Mouse (Mus musculus): ENCODE results near the gene Rtl1. TPM values are rescaled to one million over a fixed set of nuclear protein-coding genes. Genes with fewer than 3 reads are reported as not detected.
A peak's percentile ranks its signal among the peaks of the same experiment; 100 is the strongest.

The Rtl1 gene
- polyA plus RNA-seq, 1 experiment from 2014 or later, result 1.6 TPM

DNA sequence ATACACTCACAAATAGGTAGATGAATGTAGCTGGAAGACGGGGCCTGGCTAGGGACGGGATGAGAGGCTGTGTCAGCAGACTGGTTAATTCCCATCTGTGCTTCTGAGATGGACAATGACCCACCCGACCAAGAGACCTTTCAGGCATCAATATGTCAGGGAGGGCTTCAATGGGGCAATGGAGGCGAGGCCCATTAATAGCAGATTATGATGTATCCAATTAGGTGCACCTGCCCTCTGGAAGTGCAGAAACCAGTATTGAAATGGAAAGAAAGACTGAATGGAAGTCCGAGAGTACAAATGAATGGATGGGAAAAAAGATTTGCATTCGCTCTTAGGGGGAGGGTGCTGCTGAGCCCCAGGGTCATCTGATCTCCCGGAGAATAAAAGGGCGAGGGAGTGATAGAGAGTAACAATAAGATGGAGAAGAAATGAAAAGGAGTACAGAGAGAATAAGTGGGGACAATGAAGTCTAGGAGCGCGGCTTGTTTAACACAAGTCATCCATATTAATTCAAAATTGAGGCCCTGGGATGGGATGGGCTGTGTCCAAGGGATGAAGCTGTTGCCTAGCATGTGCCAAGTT lies 39.9 kb downstream of the Rtl1 start:
- Histone ChIP-seq H3K4me3 (no peak overlapping the region), H3K4me2 (replicated peaks) (no peak overlapping the region), H3K36me3 (peaks cover 49% of the 10 kb centered on the region), H3K9me3 (replicated peaks) (no peaks in the 10 kb centered on the region), H3K9ac (no peak overlapping the region), H3K4me1 (peaks cover 41% of the 10 kb centered on the region), H3K27me3 (no peaks in the 10 kb centered on the region), H3K27ac (peak overlapping the region; percentile 74)
- 0 out of 2 replicates have a peak, but pooled peaks have one; percentile 55 for ATAC-seq (ENCODE audit: low FRiP score)
- WGBS, result 41% methylated on average over 10 of the region's 10 CpGs

DNA sequence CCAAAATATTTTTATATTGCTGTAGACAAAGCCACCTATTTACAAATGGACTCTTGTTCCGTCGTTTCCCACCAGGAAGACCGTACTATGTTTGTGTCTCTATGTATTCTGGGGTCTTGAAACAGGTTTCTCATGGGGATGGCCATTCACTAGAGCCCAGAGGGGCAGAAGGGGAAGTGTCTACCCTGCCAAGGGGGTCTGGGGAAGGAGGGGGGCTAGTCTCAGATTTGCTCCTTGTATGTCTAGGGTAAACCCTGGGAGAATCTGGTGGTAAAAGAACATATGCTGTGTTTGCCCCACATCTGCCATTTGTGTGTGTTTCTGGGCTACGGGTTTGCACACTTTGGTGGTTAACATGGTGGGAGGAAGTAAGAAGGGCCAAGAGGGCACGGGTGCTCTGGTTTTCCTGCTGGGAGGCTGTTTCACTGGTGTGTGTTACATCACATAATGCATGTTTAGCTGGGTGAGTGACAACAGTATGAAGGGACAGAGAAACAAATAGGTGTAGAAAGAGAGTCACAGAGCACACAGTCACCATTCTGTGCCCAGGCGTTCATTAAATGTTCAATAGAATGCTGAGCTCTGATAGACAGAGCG lies 41.1 kb downstream of the Rtl1 start:
- Histone ChIP-seq H3K27me3 (no peaks in the 10 kb centered on the region), H3K9me3 (replicated peaks) (no peaks in the 10 kb centered on the region), H3K27ac (peak overlapping the region; percentile 74), H3K4me2 (replicated peaks) (no peak overlapping the region), H3K4me3 (no peak overlapping the region), H3K9ac (no peak overlapping the region), H3K4me1 (peaks cover 48% of the 10 kb centered on the region), H3K36me3 (peaks cover 56% of the 10 kb centered on the region)
- WGBS, result 60% methylated on average over 7 of the region's 7 CpGs
- ATAC-seq (ENCODE audit: low FRiP score), result no peak

GRCm38 (mm10) chr12:109558226-109558824 lies 41.8 kb downstream of the Rtl1 start:
- Histone ChIP-seq H3K9ac (no peak overlapping the region), H3K4me1 (peaks cover 51% of the 10 kb centered on the region), H3K27me3 (no peaks in the 10 kb centered on the region), H3K36me3 (peaks cover 55% of the 10 kb centered on the region), H3K4me3 (no peak overlapping the region), H3K9me3 (replicated peaks) (no peaks in the 10 kb centered on the region), H3K4me2 (replicated peaks) (no peak overlapping the region), H3K27ac (no peak overlapping the region)
- 43% methylated on average over 12 of the region's 12 CpGs for WGBS
- no peak; the same call in 1 of the 2 replicates for ATAC-seq (ENCODE audit: low FRiP score)

GRCm38 (mm10) chr12:109555837-109556409 lies 44.2 kb downstream of the Rtl1 start:
- peak overlapping the region; percentile 31; the same call in 1 of the 2 replicates for H3K27ac ChIP-seq
- peaks cover 59% of the 10 kb centered on the region for H3K4me1 ChIP-seq
- peaks cover 49% of the 10 kb centered on the region; the same call in 1 of the 2 replicates for H3K36me3 ChIP-seq
- ATAC-seq (ENCODE audit: low FRiP score), result no peak
- WGBS, result 52% methylated on average over 15 of the region's 15 CpGs
- H3K4me2 ChIP-seq (replicated peaks), result no peak overlapping the region
- H3K4me3 ChIP-seq, result no peak overlapping the region
- no peaks in the 10 kb centered on the region for H3K9me3 ChIP-seq (replicated peaks)
- no peaks in the 10 kb centered on the region for H3K27me3 ChIP-seq
- no peak overlapping the region for H3K9ac ChIP-seq

- 81% methylated on average over 1 of the region's 1 CpGs for WGBS
- Histone ChIP-seq H3K9me3 (replicated peaks) (no peaks in the 10 kb centered on the region), H3K4me1 (peaks cover 38% of the 10 kb centered on the region)
Measured at GRCm38 (mm10) chr12:109553568-109553967, 46.6 kb downstream of the Rtl1 start.

DNA sequence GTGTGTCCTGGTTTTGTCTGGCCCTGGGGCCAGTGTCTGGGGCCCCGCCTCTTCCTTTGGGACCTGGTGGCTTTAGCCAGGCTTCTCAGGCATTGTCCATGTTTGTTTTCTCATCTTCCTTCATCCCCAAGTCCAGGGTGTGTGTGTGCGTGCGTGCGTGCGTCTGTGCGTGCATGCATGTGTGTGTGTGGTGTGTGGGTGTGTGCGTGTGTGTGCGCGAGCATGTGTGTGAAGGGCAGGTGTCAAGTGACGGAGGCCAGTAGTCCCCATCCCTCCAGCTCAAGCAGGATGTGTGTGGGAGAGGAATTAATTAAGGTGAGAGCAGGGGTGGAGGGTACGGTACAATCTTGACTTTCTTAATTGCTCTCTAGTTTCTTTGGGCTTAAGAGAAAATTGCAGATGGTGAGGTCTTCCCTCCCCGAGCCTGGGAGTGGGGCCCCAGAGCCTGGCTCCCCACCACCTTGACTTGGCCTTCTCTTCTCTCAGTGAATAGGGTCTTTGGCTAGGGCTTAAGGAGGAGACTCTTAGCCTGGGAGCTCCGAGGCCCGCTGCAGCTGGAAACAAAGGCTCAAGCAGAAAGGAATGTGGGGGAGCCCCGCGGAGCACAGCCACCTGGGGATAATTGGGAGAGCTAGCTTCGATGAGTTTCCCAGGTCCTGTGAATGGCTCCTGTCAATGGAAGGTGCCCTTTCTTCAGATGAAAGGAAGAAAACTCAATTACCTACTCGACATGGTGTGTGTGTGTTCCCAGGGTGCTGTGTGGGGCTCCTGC lies 47.2 kb downstream of the Rtl1 start:
- Histone ChIP-seq H3K27me3 (no peaks in the 10 kb centered on the region), H3K4me1 (peaks cover 33% of the 10 kb centered on the region), H3K36me3 (peaks cover 68% of the 10 kb centered on the region), H3K4me3 (no peak overlapping the region), H3K4me2 (replicated peaks) (no peak overlapping the region), H3K9me3 (replicated peaks) (no peaks in the 10 kb centered on the region), H3K27ac (no peak overlapping the region), H3K9ac (no peak overlapping the region)
- 0 out of 2 replicates have a peak, but pooled peaks have one; percentile 3 for ATAC-seq (ENCODE audit: low FRiP score)
- WGBS, result 49% methylated on average over 18 of the region's 18 CpGs

More at GRCm38 (mm10) chr12:109553568-109553967, 46.6 kb downstream of the Rtl1 start:
- H3K27ac ChIP-seq, result no peak overlapping the region
- no peak overlapping the region for H3K4me2 ChIP-seq (replicated peaks)
- H3K36me3 ChIP-seq, result peaks cover 63% of the 10 kb centered on the region
- H3K27me3 ChIP-seq, result no peaks in the 10 kb centered on the region
- ATAC-seq (ENCODE audit: low FRiP score), result no peak
- no peak overlapping the region for H3K9ac ChIP-seq
- no peak overlapping the region for H3K4me3 ChIP-seq

DNA sequence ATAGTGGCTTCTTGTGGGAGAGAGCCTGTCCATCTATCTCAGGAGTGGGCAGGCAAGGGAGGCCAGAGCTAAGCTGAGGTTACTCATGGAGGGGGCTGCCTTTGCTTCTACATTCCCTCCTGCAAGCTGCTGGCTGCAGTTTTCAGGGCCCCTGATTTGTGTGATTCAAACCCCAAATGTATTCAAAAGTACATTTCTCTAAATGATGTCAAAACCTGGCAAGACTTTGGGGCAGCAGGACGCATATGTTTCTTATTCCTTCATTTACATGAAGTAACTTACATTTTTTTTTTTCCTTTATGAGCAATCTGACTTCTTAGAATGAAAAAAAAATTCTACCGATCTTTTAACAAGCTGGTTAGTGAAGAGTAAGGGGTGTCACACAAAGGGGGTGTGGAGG lies 48.4 kb downstream of the Rtl1 start:
- WGBS, result 86% methylated on average over 2 of the region's 2 CpGs
- peaks cover 36% of the 10 kb centered on the region for H3K4me1 ChIP-seq
- no peak overlapping the region for H3K4me2 ChIP-seq (replicated peaks)
- H3K27ac ChIP-seq, result no peak overlapping the region
- no peaks in the 10 kb centered on the region for H3K9me3 ChIP-seq (replicated peaks)
- ATAC-seq (ENCODE audit: low FRiP score), result no peak
- peaks cover 63% of the 10 kb centered on the region for H3K36me3 ChIP-seq
- no peak overlapping the region for H3K9ac ChIP-seq
- no peak overlapping the region for H3K4me3 ChIP-seq
- no peaks in the 10 kb centered on the region for H3K27me3 ChIP-seq

DNA sequence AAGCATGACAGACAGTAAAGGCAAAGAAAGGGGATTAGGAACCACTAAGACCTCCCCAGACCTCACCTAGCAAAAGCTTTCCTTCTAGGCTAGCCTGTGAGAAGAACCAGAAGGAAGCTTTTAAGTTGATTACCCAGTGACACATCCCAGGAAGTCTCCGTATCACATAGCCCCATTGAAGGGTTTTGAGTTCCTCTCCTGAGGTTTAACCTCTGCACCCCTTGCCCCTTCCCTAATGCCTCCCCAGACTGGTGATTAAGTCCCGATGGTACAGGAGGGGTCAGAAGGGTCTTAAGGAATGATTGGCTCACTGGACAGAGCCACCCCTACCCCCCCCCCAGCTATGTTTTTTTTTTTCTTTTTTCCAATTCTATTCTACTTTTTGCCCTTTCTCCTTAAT lies 53.0 kb downstream of the Rtl1 start:
- Histone ChIP-seq H3K36me3 (peaks cover 36% of the 10 kb centered on the region), H3K4me2 (replicated peaks) (no peak overlapping the region), H3K4me3 (no peak overlapping the region), H3K9ac (no peak overlapping the region), H3K9me3 (replicated peaks) (peaks cover 16% of the 10 kb centered on the region), H3K4me1 (peaks cover 19% of the 10 kb centered on the region), H3K27me3 (no peaks in the 10 kb centered on the region), H3K27ac (no peak overlapping the region)
- no peak for ATAC-seq (ENCODE audit: low FRiP score)
- 33% methylated on average over 2 of the region's 2 CpGs for WGBS

DNA sequence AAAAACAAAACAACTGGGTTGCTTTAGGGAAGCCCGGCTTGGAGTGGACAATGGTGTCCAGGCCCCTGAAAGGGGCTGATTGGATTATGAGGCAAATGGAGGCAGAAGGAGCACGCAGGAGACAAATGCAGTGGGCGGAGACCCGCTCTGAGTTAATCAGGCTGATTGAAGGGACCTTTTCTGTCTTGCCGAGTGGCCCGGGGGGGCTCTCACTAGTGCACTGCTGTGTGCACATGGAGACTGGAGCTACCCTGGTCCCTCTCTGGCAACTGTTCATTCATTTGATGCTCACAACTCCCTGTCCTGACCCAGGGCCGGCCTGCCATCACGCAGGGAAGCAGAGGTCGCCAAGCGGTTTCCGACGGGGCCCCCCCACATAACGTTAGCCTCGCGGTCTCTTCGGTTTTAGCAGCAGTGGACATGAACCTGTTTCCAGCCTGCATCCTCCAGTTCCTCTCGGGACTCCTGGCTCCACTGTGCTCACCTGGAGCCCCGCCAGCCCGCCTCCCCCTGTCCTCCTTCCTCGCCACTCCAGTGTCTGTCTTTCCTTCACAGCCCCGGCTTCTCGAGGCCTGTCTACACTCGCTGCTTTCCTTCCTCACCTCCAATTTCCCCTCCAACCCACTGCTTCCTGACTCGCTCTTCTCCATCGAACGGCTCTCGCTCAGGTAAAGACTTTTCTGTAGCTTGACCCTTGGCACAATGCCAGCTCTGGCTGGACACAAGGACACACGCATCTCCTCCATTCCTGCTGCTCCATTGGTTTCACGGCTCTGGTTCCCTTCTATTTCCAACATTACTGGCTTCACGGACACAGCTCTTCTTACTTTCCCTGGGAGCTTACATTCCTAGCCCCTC lies 54.0 kb downstream of the Rtl1 start:
- Histone ChIP-seq H3K4me2 (replicated peaks) (no peak overlapping the region), H3K36me3 (peaks cover 36% of the 10 kb centered on the region), H3K9ac (no peak overlapping the region), H3K27me3 (no peaks in the 10 kb centered on the region), H3K27ac (no peak overlapping the region), H3K4me1 (peaks cover 19% of the 10 kb centered on the region), H3K9me3 (replicated peaks) (peaks cover 24% of the 10 kb centered on the region), H3K4me3 (no peak overlapping the region)
- WGBS, result 48% methylated on average over 28 of the region's 30 CpGs
- peak; percentile 71 for ATAC-seq (ENCODE audit: low FRiP score)

DNA sequence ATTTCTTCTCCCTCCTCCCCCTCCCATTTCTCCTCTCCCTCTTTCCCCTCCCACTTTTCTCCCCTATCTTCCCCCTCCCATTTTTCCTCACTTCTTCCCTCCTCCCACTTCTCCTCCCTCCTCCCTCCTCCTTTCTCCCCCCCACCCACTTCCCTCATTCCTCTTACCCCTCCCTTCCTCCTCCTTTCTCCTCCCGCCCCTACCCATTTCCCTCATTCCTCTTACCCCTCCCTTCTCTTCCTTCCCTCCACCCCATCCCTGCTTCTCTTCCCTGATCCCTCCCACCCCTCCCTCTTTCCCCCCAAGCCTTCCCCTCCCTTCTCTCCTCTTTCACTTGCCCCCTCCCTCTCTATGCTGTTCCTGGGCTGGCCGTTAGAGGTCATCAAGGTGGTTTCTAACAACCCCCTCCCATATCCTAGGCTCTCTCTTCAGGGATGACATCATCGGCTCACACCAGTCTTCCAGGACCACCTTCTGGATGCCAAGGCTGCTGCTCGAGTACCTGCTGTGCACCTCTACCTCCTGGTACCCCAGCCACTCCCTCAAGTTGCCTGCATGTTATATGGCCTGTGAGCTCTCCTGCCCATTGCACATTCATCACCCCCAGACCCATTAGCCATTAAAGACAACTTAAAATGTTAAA lies 56.7 kb downstream of the Rtl1 start:
- Histone ChIP-seq H3K27ac (no peak overlapping the region), H3K9ac (no peak overlapping the region), H3K27me3 (peaks cover 3% of the 10 kb centered on the region; the same call in 1 of the 2 replicates), H3K4me2 (replicated peaks) (no peak overlapping the region), H3K4me3 (no peak overlapping the region), H3K36me3 (peaks cover 15% of the 10 kb centered on the region; the same call in 1 of the 2 replicates), H3K4me1 (peaks cover 19% of the 10 kb centered on the region), H3K9me3 (replicated peaks) (peaks cover 51% of the 10 kb centered on the region)
- no peak for ATAC-seq (ENCODE audit: low FRiP score)
- 87% methylated on average over 4 of the region's 4 CpGs for WGBS
